Mouse (Mus musculus) embryonic facial prominence, embryonic 14.5 days (tissue): Measurements from ENCODE around the gene Nuak1. TPM values are rescaled to one million over a fixed set of nuclear protein-coding genes. Genes with fewer than 3 reads are reported as not detected.
A peak's percentile ranks its signal among the peaks of the same experiment; 100 is the strongest.

Experiments used
- ATAC-seq: fragments of 200-750 bp; cut with Nextera tagmentation; 2 replicates; pipeline ENCODE4 v1.8.0; 2017; ENCODE audit warnings: low read depth, moderate number of reproducible peaks, moderate TSS enrichment
- DNase-seq: peaks from one replicate; pipeline ENCODE4 v3.0.0-alpha.2; 2015; ENCODE audit warnings: low spot score
- H3K27ac ChIP-seq: fragments of 300-500 bp; sonication (generic); replicated peaks from 2 replicates; pipeline ENCODE4 v1.5.1; 2014; ENCODE audit warnings: low read depth, mild to moderate bottlenecking, low read length, moderate library complexity
- H3K27me3 ChIP-seq: fragments of 300-500 bp; sonication (generic); replicated peaks from 2 replicates; pipeline ENCODE4 v1.6.1; 2014; ENCODE audit warnings: low read length; ENCODE audit not compliant: control insufficient read depth, insufficient read depth
- H3K36me3 ChIP-seq: fragments of 300-500 bp; sonication (generic); 2 replicates; pipeline ENCODE4 v1.6.1; 2014; ENCODE audit warnings: low read length, mixed read lengths; ENCODE audit not compliant: control insufficient read depth, insufficient read depth
- H3K4me1 ChIP-seq: fragments of 300-500 bp; sonication (generic); 2 replicates; pipeline ENCODE4 v1.6.1; 2014; ENCODE audit warnings: antibody characterized with exemption, low read length; ENCODE audit not compliant: control insufficient read depth, insufficient read depth
- H3K4me2 ChIP-seq: fragments of 300-500 bp; sonication (generic); 2 replicates; pipeline ENCODE4 v1.6.1; 2014; ENCODE audit warnings: low read depth, mild to moderate bottlenecking, low read length, moderate library complexity, mixed read lengths
- H3K4me3 ChIP-seq: fragments of 300-500 bp; sonication (generic); 2 replicates; pipeline ENCODE4 v1.5.1; 2014; ENCODE audit warnings: low read depth, mild to moderate bottlenecking, low read length
- H3K9ac ChIP-seq: fragments of 300-500 bp; sonication (generic); 2 replicates; pipeline ENCODE4 v1.6.1; 2014; ENCODE audit warnings: low read depth, mild to moderate bottlenecking, low read length, moderate library complexity, mixed read lengths
- H3K9me3 ChIP-seq: fragments of 300-500 bp; sonication (generic); 2 replicates; pipeline ENCODE4 v1.6.1; 2016; ENCODE audit warnings: low read length; ENCODE audit not compliant: control insufficient read depth
- WGBS: fragments of 180-500 bp; shearing (Covaris S2); extraction: QIAGEN DNeasy Blood & Tissue Kit; methylation state at CpG from one replicate; pipeline ENCODE4 v1.1.7; 2014; 5-methylcytosine and 5-hydroxymethylcytosine counted together
- polyA plus RNA-seq: library from polyadenylated mRNA; unstranded; fragments of >200 nt; fragmentation: Nextera tagmentation; extraction: Ambion mirVana; gene quantifications from 2 replicates; pipeline ENCODE4 v1.2.1, GENCODE M21; 2014

The Nuak1 gene
- polyA plus RNA-seq, 1 experiment from 2014 or later: 3.7 TPM

DNA sequence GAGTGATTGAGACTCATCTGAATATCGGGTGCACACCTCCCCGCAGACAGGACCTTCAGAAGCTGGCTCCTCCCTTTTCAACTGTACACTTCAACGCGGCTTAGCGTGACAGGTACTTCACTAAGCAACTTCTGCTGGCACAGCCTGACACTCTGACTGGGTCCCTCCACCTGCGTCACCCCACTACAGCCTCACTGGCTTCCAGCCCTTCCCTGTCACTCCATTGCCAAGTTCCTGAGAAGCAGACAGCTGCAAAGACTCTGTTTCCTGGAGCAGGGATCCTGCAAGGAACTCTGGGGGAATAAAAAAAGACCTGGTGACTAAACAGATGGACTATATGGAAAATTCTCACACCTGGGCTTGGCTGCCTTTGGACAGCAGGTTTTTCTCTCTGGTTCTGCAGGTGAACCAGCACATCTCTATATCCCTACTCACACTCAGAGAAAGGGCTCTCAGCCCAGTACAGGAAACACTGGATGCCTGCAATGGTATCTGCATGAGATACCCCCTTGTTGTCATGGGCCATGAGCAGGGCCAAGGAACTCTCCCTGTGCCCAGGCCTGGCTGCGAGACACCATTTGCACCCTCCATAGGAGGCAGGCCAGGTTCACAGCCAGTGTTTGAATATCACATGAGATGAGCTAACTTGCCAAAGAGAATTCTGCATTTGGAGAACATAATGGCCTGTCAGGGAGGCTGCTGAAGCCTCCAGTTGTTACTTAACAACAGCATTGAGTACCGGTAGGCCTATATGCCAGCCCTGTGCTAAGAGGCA is 44.3 kb downstream of the Nuak1 start:
- 79% methylated on average over 8 of the region's 8 CpGs for WGBS

DNA sequence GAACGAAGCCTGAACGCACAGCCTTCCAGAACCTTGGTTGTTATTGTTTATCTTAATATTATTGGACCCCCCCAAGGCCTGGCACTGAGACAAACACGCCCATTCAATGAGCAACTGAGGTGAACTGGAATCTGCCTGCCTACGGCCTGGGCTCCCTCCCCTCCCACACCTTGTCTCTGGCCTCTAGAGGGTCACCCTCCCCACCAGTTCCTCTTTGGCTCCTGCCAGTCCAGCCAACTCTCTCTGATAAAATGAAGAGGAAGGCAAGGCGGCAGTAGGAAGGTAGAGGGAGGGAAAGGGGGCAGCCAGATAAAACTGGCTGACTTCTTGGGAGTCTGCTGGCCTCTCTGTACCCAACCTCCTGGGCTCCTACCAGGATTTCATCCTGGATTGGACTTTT is 45.1 kb downstream of the Nuak1 start:
- H3K36me3 ChIP-seq: peaks cover 8% of the 10 kb centered on the region; the same call in 1 of the 2 replicates
- ATAC-seq: no peak
- H3K27me3 ChIP-seq: no peaks in the 10 kb centered on the region
- DNase-seq: no peak
- 75% methylated on average over 5 of the region's 5 CpGs for WGBS
- H3K9me3 ChIP-seq: no peaks in the 10 kb centered on the region
- peaks cover 13% of the 10 kb centered on the region; the same call in 1 of the 2 replicates for H3K4me1 ChIP-seq
- H3K9ac ChIP-seq: no peak overlapping the region
- H3K4me2 ChIP-seq: no peak overlapping the region
- no peak overlapping the region for H3K27ac ChIP-seq
- H3K4me3 ChIP-seq: no peak overlapping the region

More for the DNA sequence above, 44.3 kb downstream of the Nuak1 start:
- Histone ChIP-seq H3K4me2 (no peak overlapping the region), H3K4me3 (no peak overlapping the region), H3K9me3 (no peaks in the 10 kb centered on the region), H3K9ac (no peak overlapping the region), H3K4me1 (peaks cover 13% of the 10 kb centered on the region; the same call in 1 of the 2 replicates), H3K27me3 (no peaks in the 10 kb centered on the region), H3K36me3 (peaks cover 6% of the 10 kb centered on the region; the same call in 1 of the 2 replicates), H3K27ac (no peak overlapping the region)
- ATAC-seq (no peak), DNase-seq (no peak)

DNA sequence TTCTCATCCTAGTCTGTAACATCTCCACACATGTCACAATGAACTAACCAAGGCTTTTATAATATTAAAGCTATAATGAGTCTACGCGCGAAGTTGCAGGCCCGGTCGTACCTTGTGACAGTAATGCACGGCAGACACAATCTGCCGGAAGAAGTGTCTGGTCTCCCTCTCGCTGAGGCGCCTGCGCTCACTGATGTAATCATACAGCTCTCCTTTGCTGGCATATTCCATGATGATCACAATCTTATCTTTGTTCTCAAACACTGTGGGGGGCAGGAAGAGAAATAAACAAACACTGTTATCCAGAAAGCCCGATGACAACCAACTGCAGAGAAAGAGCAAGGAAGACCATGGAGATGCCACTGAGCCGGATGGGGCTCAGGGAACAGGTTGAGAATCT is 46.5 kb downstream of the Nuak1 start:
- Histone ChIP-seq H3K4me2 (no peak overlapping the region), H3K27me3 (no peaks in the 10 kb centered on the region), H3K4me3 (no peak overlapping the region), H3K9ac (no peak overlapping the region), H3K4me1 (peaks cover 17% of the 10 kb centered on the region), H3K9me3 (no peaks in the 10 kb centered on the region), H3K27ac (no peak overlapping the region), H3K36me3 (peaks cover 8% of the 10 kb centered on the region; the same call in 1 of the 2 replicates)
- WGBS: 76% methylated on average over 12 of the region's 12 CpGs
- DNase-seq (no peak), ATAC-seq (no peak)

DNA sequence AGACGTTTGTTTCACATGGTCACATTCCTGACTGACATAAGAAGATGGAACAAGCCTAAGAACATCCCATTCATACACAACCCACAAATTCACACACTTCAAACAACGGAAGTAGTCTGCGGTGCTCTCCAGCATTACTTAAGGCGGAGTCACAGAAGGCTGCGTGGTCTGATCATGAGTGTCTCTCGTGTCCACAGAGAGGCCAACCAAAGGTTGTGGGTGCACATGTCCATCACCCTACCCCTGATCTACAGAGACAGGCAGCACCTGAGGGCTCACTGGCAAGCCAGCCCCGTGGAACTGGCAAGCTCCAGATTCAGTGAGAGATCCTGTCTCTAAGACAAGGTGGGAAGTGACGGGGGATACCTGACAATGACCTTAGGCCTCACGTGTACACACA is 47.0 kb downstream of the Nuak1 start:
- DNase-seq (no peak), ATAC-seq (no peak)
- no peak overlapping the region for H3K4me3 ChIP-seq
- peaks cover 8% of the 10 kb centered on the region; the same call in 1 of the 2 replicates for H3K36me3 ChIP-seq
- peaks cover 22% of the 10 kb centered on the region for H3K4me1 ChIP-seq
- no peaks in the 10 kb centered on the region for H3K9me3 ChIP-seq
- no peak overlapping the region for H3K27ac ChIP-seq
- no peak overlapping the region; the same call in 1 of the 2 replicates for H3K4me2 ChIP-seq
- H3K27me3 ChIP-seq: no peaks in the 10 kb centered on the region
- 56% methylated on average over 9 of the region's 9 CpGs for WGBS
- H3K9ac ChIP-seq: no peak overlapping the region

DNA sequence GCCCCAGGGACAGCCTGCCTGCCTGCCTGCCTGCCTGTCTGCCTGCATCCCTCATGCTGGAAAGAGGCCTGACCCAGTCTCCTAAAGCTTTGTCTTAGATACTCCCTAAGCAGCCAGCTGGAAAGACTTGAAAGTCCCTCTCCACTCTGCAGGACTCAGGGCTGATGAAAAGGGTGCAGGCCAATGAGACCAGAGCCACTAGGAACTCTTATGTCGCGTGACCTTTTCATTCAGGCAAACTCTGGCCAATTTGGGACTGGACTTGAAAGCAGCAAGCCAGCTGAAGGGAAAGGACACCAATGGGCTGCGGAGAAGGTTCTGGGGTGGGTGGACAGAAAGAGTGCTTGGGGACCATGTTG is 47.7 kb downstream of the Nuak1 start:
- ATAC-seq (no peak), DNase-seq (no peak)
- H3K4me2 ChIP-seq: 0 out of 2 replicates have a peak overlapping the region, but pooled peaks have one; percentile 34
- H3K27me3 ChIP-seq: no peaks in the 10 kb centered on the region
- 80% methylated on average over 3 of the region's 3 CpGs for WGBS
- peaks cover 29% of the 10 kb centered on the region for H3K4me1 ChIP-seq
- no peaks in the 10 kb centered on the region for H3K9me3 ChIP-seq
- no peak overlapping the region for H3K9ac ChIP-seq
- no peak overlapping the region for H3K4me3 ChIP-seq
- peaks cover 8% of the 10 kb centered on the region; the same call in 1 of the 2 replicates for H3K36me3 ChIP-seq
- H3K27ac ChIP-seq: peak overlapping the region; percentile 41; the same call in 1 of the 2 replicates

DNA sequence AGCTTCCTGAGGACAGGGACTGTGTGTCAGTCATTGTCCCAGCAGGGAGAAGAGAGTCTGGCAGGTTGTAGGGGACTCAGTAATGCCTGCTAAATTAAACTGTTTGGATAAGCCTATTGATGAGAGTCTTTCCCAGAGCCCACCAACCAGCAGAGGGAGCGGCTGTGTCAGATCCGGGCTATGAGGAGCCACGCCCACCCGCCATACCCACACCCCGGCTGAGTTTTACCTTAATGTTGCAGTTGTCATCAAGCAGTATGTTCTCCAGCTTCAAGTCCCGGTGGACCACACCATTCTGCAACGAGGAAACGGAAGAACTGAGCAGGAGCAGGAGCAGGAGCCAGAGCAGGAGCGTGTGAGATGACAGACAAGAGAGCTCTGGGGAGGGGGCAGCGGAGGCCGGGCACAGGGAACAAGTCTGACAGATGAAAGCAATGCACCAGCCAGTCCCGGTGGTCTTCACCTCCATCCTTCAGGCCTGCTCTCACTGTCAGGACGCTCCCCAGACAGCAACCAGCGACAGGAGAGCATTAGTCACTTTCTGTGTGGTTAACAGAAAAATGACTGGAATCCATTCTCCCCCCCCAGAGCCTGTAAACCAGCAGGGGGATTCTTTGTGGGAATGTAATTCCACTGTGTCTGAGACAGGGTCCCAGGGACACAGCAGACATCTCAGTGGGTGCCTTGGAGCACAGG is 48.2 kb downstream of the Nuak1 start:
- H3K4me2 ChIP-seq: peak overlapping the region; percentile 34
- H3K27ac ChIP-seq: peak overlapping the region; percentile 41; the same call in 1 of the 2 replicates
- no peaks in the 10 kb centered on the region for H3K27me3 ChIP-seq
- no peak for ATAC-seq
- H3K4me3 ChIP-seq: no peak overlapping the region
- H3K36me3 ChIP-seq: peaks cover 8% of the 10 kb centered on the region; the same call in 1 of the 2 replicates
- no peaks in the 10 kb centered on the region for H3K9me3 ChIP-seq
- peaks cover 33% of the 10 kb centered on the region for H3K4me1 ChIP-seq
- no peak for DNase-seq
- no peak overlapping the region for H3K9ac ChIP-seq
- 18% methylated on average over 14 of the region's 14 CpGs for WGBS

DNA sequence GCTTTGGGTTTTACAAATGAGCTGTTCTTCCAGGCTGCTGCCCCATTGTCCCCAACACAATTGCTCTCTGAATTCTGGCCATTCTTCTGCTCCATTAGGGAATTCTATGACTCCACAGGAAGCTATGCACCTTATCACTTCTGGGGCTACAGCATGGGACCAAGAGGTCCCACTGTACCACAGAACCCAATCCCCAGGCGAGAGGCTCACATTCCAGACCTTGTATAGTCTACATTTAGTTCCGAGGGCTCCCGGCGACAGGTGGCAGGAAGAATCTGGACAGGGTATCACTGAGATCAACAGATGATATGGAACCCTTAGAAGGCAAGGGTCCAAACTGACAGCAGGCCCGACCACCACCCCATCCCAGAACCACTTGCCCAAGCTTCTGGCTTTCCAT is 50.7 kb downstream of the Nuak1 start:
- DNase-seq (no peak), ATAC-seq (no peak)
- Histone ChIP-seq H3K4me1 (peaks cover 37% of the 10 kb centered on the region), H3K4me3 (no peak overlapping the region), H3K9me3 (no peaks in the 10 kb centered on the region), H3K36me3 (peaks cover 8% of the 10 kb centered on the region), H3K4me2 (no peak overlapping the region), H3K9ac (no peak overlapping the region), H3K27me3 (no peaks in the 10 kb centered on the region), H3K27ac (no peak overlapping the region)
- WGBS: 63% methylated on average over 5 of the region's 5 CpGs

DNA sequence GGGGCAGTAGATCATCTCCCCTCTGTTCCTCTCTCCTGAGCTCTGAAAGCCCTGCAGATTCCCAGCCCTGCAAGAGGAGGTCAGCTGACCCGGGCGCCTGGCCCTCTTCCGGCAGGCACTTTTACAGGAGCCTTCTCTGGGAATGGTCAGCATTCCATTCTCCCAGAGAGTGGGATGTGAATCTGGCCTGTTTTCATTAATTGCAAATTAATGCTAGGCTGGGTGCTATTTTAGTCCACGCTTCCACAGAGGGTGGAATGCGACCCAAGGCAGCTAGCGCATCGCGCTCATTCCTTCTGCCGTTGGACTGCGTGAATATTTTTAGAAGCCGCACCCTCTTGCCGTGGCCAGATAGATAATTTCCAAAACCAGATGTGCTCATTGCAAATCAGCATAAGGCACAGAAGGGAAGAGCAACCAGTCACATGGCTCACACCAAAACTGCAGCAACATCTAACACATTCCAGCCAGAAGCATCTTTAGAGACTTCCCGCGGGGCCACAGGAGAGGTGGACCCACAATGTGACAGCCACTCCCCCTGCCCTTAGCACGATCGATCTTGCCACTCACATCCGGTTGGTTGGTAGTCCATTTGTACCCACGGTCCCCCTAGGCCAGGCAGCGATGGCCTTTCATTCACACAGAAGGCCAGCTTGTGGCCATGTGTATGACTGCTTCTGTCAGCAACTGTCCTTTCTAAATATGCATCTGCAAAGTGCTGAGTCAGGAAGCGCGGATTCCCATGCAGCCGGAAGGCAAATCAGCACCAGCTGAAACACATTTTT is 51.8 kb downstream of the Nuak1 start:
- Histone ChIP-seq H3K9ac (no peak overlapping the region), H3K36me3 (peaks cover 8% of the 10 kb centered on the region), H3K4me2 (peak overlapping the region; percentile 38), H3K4me1 (peaks cover 46% of the 10 kb centered on the region), H3K27me3 (no peaks in the 10 kb centered on the region), H3K4me3 (no peak overlapping the region), H3K27ac (peak overlapping the region; percentile 54), H3K9me3 (no peaks in the 10 kb centered on the region)
- 21% methylated on average over 22 of the region's 22 CpGs for WGBS
- peak; percentile 77 for DNase-seq
- peak; percentile 19; the same call in 1 of the 2 replicates for ATAC-seq
